Mouse (Mus musculus): ENCODE measurements around the gene Cyb5b.

- TF ChIP-seq GATA1 (IDR thresholded peaks at IDR 0.05; ENCODE audit: low read length) (no peak), TAL1 (IDR thresholded peaks at IDR 0.05; ENCODE audit: low read length) (no peak)
Observed at GRCm38 (mm10) chr8:107157836-107158235, 7.4 kb downstream of the Cyb5b start.

Measured in erythroblast, embryonic 14.5 days (primary cell).